Mouse (Mus musculus) G1E (cell line): ENCODE results near the gene Atrnl1. TPM values are rescaled to one million over a fixed set of nuclear protein-coding genes. Genes with fewer than 3 reads are reported as not detected.

Source experiments
- ATAC-seq: 2 replicates; pipeline ENCODE4 v1.8.0; 2016; ENCODE audit warnings: mild to moderate bottlenecking; ENCODE audit not compliant: insufficient number of reproducible peaks, poor library complexity, low FRiP score, severe bottlenecking; ENCODE audit errors: extremely low read depth
- DNase-seq: peaks from one replicate; pipeline ENCODE4 v3.0.0; 2012; ENCODE audit warnings: low spot score
- H3K27me3 ChIP-seq: 2 replicates; pipeline ENCODE4 v1.6.1; 2012; ENCODE audit warnings: mild to moderate bottlenecking, low read length, inconsistent platforms; ENCODE audit not compliant: insufficient read depth
- H3K36me3 ChIP-seq: replicated peaks from 2 replicates; pipeline ENCODE3; 2012; ENCODE audit warnings: mild to moderate bottlenecking, inconsistent platforms
- H3K4me1 ChIP-seq: 2 replicates; pipeline ENCODE4 v1.6.1; 2012; ENCODE audit warnings: low read depth, low read length, inconsistent platforms, mixed read lengths; ENCODE audit not compliant: insufficient read depth
- H3K4me3 ChIP-seq: 2 replicates; pipeline ENCODE4 v1.5.1; 2012; ENCODE audit warnings: low read depth, mild to moderate bottlenecking, inconsistent platforms, low read length, moderate library complexity, mixed read lengths
- H3K9me3 ChIP-seq: replicated peaks from 2 replicates; pipeline ENCODE4 v1.6.1; 2012; ENCODE audit warnings: inconsistent platforms
- CTCF ChIP-seq: IDR thresholded peaks from 2 replicates; pipeline ENCODE4 v1.5.1; 2012; ENCODE audit warnings: low read depth, low read length, inconsistent platforms, mixed read lengths
- GATA1 ChIP-seq: IDR thresholded peaks from 2 replicates; pipeline ENCODE4 v1.6.1; 2012; ENCODE audit warnings: borderline replicate concordance, low read length, inconsistent platforms, mixed read lengths
- GATA2 ChIP-seq: IDR thresholded peaks from 2 replicates; pipeline ENCODE4 v1.6.1; 2012; ENCODE audit warnings: low read depth, low read length, inconsistent platforms, borderline replicate concordance
- POLR2AphosphoS5 ChIP-seq: IDR thresholded peaks from 2 replicates; pipeline ENCODE4 v1.6.1; 2012; ENCODE audit warnings: low read depth, low read length, inconsistent platforms; ENCODE audit not compliant: insufficient replicate concordance
- TAL1 ChIP-seq: conservative IDR thresholded peaks from 2 replicates; pipeline ENCODE4 v1.6.1; 2012; ENCODE audit warnings: low read depth, low read length, inconsistent platforms, mixed read lengths
- polyA plus RNA-seq: library from polyadenylated mRNA; stranded (reverse); fragments of >175 nt; gene quantifications from 2 replicates; pipeline ENCODE4 v1.2.3, GENCODE M21; 2012
- total RNA-seq, 2 experiments: library from RNA; stranded (forward) in 1 of 2; stranded (reverse) in 1 of 2; fragments of 200-1000 nt in 1 of 2; fragments of >200 nt in 1 of 2; fragmentation: Nextera tagmentation in 1 of 2; gene quantifications; 2 replicates each; pipeline ENCODE4 v1.2.3; 2014 to 2017

The Atrnl1 gene
- total and polyA plus RNA-seq, 3 experiments = 0.52 to 5.8 (median 3.2) TPM

- H3K4me3 ChIP-seq = no peak overlapping the region
- no peaks in the 10 kb centered on the region for H3K36me3 ChIP-seq
- H3K4me1 ChIP-seq = no peaks in the 10 kb centered on the region
- ATAC-seq (no peak), DNase-seq (no peak)
- peaks cover 10% of the 10 kb centered on the region; the same call in 1 of the 2 replicates for H3K9me3 ChIP-seq
- no peaks in the 10 kb centered on the region for H3K27me3 ChIP-seq
- no peak for TF ChIP-seq POLR2AphosphoS5
- TF ChIP-seq GATA1 = no peak
- TF ChIP-seq GATA2 = no peak
- TF ChIP-seq TAL1 = no peak
- no peak for TF ChIP-seq CTCF
Measured at GRCm38 (mm10) chr19:58052444-58053135, 441.8 kb downstream of the Atrnl1 start.

- TF ChIP-seq CTCF (no peak), POLR2AphosphoS5 (no peak), TAL1 (no peak), GATA2 (no peak), GATA1 (no peak)
- no peaks in the 10 kb centered on the region for H3K36me3 ChIP-seq
- H3K4me1 ChIP-seq = no peaks in the 10 kb centered on the region
- no peak for ATAC-seq
- no peak for DNase-seq
- H3K9me3 ChIP-seq = peaks cover 12% of the 10 kb centered on the region
- no peaks in the 10 kb centered on the region for H3K27me3 ChIP-seq
- H3K4me3 ChIP-seq = no peak overlapping the region
Measured at GRCm38 (mm10) chr19:58059719-58060118, 448.9 kb downstream of the Atrnl1 start.

GRCm38 (mm10) chr19:58060199-58060853, 449.5 kb downstream of the Atrnl1 start:
- Histone ChIP-seq H3K9me3 (peaks cover 17% of the 10 kb centered on the region), H3K4me1 (no peaks in the 10 kb centered on the region), H3K4me3 (no peak overlapping the region), H3K36me3 (no peaks in the 10 kb centered on the region), H3K27me3 (no peaks in the 10 kb centered on the region)
- ATAC-seq (no peak), DNase-seq (no peak)
- TF ChIP-seq CTCF = no peak
- TF ChIP-seq POLR2AphosphoS5 = no peak
- no peak for TF ChIP-seq TAL1
- no peak for TF ChIP-seq GATA1
- TF ChIP-seq GATA2 = no peak

GRCm38 (mm10) chr19:58060854-58061358, 450.1 kb downstream of the Atrnl1 start:
- no peaks in the 10 kb centered on the region for H3K4me1 ChIP-seq
- ATAC-seq = no peak
- DNase-seq = no peak
- H3K36me3 ChIP-seq = no peaks in the 10 kb centered on the region
- no peak overlapping the region for H3K4me3 ChIP-seq
- H3K27me3 ChIP-seq = no peaks in the 10 kb centered on the region
- peaks cover 20% of the 10 kb centered on the region for H3K9me3 ChIP-seq
- TF ChIP-seq TAL1 = no peak
- no peak for TF ChIP-seq POLR2AphosphoS5
- TF ChIP-seq GATA2 = no peak
- no peak for TF ChIP-seq GATA1
- no peak for TF ChIP-seq CTCF

- ATAC-seq = no peak
- TF ChIP-seq POLR2AphosphoS5 = no peak
- no peak for TF ChIP-seq CTCF
- no peak for TF ChIP-seq GATA2
- TF ChIP-seq TAL1 = no peak
- no peak for DNase-seq
- Histone ChIP-seq H3K4me3 (no peak overlapping the region), H3K4me1 (no peaks in the 10 kb centered on the region), H3K36me3 (no peaks in the 10 kb centered on the region), H3K9me3 (peaks cover 22% of the 10 kb centered on the region), H3K27me3 (no peaks in the 10 kb centered on the region)
Measured at GRCm38 (mm10) chr19:58061933-58062332, 451.1 kb downstream of the Atrnl1 start.

GRCm38 (mm10) chr19:58063541-58063940, 452.7 kb downstream of the Atrnl1 start:
- peaks cover 22% of the 10 kb centered on the region for H3K9me3 ChIP-seq
- no peaks in the 10 kb centered on the region for H3K27me3 ChIP-seq
- H3K36me3 ChIP-seq = no peaks in the 10 kb centered on the region
- no peak overlapping the region for H3K4me3 ChIP-seq
- ATAC-seq (no peak), DNase-seq (no peak)
- TF ChIP-seq TAL1 (no peak), GATA2 (no peak), GATA1 (no peak), CTCF (no peak), POLR2AphosphoS5 (no peak)
- H3K4me1 ChIP-seq = no peaks in the 10 kb centered on the region
